Mouse (Mus musculus): ENCODE results near the gene Zfp36l2. TPM values are rescaled to one million over a fixed set of nuclear protein-coding genes. Genes with fewer than 3 reads are reported as not detected.
A peak's percentile ranks its signal among the peaks of the same experiment; 100 is the strongest.

Zfp36l2 gene
- polyA plus RNA-seq, 1 experiment from 2014 or later: 15.6 TPM

DNA sequence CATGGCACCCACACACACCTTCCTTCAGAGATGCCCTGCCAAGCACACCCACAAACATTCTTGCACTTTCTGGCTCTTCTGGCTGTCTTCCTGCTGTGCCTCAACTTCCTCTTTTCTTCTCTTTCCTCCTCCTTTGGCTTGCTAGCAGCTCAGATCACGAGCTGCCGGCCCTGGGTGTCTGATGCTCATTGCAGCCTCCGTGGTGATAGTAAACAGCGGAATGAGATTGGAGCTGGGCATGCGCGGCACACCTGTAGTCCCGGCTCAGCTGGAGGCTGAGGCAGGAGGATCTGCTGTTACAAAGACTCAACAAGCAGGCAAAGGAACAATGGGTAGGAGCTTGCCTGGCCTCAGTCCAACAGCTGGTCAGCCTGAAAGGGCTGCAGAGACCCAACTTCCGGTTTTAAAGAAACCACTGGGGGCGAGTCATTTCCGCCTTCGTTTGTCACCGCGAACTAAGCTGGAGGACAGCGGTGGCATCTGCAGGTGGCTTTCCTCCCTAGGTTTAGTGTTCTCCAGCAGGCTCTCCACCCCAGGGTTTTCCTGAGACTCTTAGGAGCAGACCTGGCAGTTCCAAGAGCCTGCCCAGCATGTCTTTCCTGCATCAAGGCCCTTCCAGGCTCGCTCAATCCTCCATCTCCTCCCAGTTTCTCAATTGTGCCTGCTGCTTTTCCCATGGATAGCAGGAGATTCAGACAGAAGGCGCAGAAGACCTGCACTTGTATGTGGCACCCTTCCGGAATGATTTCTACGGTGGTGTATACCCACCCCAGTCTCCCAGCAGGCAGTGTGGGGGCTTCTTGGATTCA, 6.0 kb downstream of the Zfp36l2 start:
- peak; percentile 73 for DNase-seq (ENCODE audit: low spot score)
- H3K27ac ChIP-seq (ENCODE audit: low read length): peak overlapping the region; percentile 87
- WGBS: 52% methylated on average over 18 of the region's 18 CpGs
- H3K4me1 ChIP-seq (ENCODE audit: insufficient read depth, low read depth, low read length): peaks cover 19% of the 10 kb centered on the region
- H3K36me3 ChIP-seq (ENCODE audit: insufficient read depth, low read length): no peaks in the 10 kb centered on the region
- H3K9ac ChIP-seq (replicated peaks; ENCODE audit: low read depth): no peak overlapping the region
- H3K4me3 ChIP-seq (ENCODE audit: low read depth, low read length): no peak overlapping the region; the same call in 1 of the 2 replicates
- peak overlapping the region; percentile 17; the same call in 1 of the 2 replicates for H3K4me2 ChIP-seq (replicated peaks; ENCODE audit: low read depth, low read length)
- no peaks in the 10 kb centered on the region for H3K9me3 ChIP-seq (ENCODE audit: low read length)
- ATAC-seq: no peak
- no peaks in the 10 kb centered on the region for H3K27me3 ChIP-seq (replicated peaks; ENCODE audit: insufficient read depth, low read length)
- TF ChIP-seq CTCF (IDR thresholded peaks at IDR 0.05) (no peak), EP300 (IDR thresholded peaks at IDR 0.05) (no peak)

DNA sequence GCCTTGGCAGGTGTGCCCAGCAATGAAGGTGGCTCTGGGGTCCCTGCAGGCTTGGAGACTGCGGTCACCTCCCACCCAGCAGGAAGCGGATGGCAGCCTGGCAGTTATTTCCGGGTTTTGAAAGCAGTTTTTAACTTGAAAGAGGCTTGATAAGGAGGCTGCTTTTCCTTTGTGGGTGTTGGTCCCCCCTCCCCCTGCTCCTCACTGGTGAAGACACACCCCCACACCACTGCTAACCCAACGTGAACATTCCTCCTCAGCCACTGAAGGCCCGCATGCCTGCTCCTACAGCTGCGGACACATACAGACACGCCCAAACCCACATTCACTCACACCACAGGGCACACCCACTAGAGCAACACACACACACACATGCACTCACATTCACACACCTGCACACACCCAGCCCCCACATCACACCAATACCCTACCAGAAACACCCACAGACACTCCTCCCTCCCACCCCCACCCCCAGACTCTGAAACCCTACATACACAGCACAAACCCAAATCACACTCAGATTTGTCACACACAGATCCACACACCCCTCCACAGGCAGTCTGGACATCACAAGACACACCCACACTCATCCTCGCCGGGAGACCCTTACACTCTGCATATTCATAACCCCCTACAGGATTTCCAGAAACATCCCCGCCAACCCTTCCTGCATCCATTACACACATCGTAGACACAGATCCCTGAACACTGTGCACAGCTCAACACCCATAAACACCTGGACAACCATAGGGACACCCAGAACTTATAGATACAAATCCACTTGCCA, 6.8 kb downstream of the Zfp36l2 start:
- H3K4me1 ChIP-seq (ENCODE audit: insufficient read depth, low read depth, low read length): peaks cover 19% of the 10 kb centered on the region
- peak; percentile 57 for ATAC-seq

DNA sequence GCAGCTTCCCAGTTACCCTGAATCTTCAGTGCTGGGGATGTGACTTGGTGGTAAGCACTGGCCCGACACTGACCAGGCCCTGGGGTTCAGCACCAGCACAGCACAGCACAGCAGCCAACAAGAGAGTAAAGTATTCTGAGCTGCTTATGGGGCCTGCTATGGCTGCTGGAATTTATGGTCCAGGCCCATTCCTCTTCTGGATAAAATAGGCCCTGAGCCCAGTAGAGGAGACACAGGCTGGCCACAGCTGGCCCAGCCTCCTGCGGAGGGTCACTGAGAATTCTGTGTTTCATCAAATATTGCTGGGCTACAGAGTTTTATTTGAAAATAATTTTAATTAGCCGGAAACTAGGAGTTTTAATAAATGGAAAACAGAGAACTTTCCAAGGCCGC, 7.8 kb downstream of the Zfp36l2 start:
- no peak overlapping the region for H3K27ac ChIP-seq (ENCODE audit: low read length)
- DNase-seq (ENCODE audit: low spot score) (no peak), ATAC-seq (no peak)
- no peak overlapping the region for H3K4me3 ChIP-seq (ENCODE audit: low read depth, low read length)
- no peak overlapping the region for H3K9ac ChIP-seq (replicated peaks; ENCODE audit: low read depth)
- no peaks in the 10 kb centered on the region for H3K27me3 ChIP-seq (replicated peaks; ENCODE audit: insufficient read depth, low read length)
- no peak overlapping the region for H3K4me2 ChIP-seq (replicated peaks; ENCODE audit: low read depth, low read length)
- peaks cover 19% of the 10 kb centered on the region for H3K4me1 ChIP-seq (ENCODE audit: insufficient read depth, low read depth, low read length)
- H3K9me3 ChIP-seq (ENCODE audit: low read length): no peaks in the 10 kb centered on the region
- H3K36me3 ChIP-seq (ENCODE audit: insufficient read depth, low read length): no peaks in the 10 kb centered on the region
- TF ChIP-seq EP300 (IDR thresholded peaks at IDR 0.05): no peak
- TF ChIP-seq CTCF (IDR thresholded peaks at IDR 0.05): no peak
- whole genome bisulfite sequencing: 63% methylated on average over 4 of the region's 4 CpGs

More for the DNA sequence above, 6.8 kb downstream of the Zfp36l2 start:
- Histone ChIP-seq H3K36me3 (ENCODE audit: insufficient read depth, low read length) (no peaks in the 10 kb centered on the region), H3K27me3 (replicated peaks; ENCODE audit: insufficient read depth, low read length) (no peaks in the 10 kb centered on the region), H3K4me2 (replicated peaks; ENCODE audit: low read depth, low read length) (0 out of 2 replicates have a peak overlapping the region, but pooled peaks have one; percentile 0), H3K9me3 (ENCODE audit: low read length) (no peaks in the 10 kb centered on the region), H3K4me3 (ENCODE audit: low read depth, low read length) (no peak overlapping the region), H3K27ac (ENCODE audit: low read length) (peak overlapping the region; percentile 87), H3K9ac (replicated peaks; ENCODE audit: low read depth) (no peak overlapping the region)
- no peak for TF ChIP-seq CTCF (IDR thresholded peaks at IDR 0.05)
- TF ChIP-seq EP300 (IDR thresholded peaks at IDR 0.05): peak; percentile 56
- peak; percentile 92 for DNase-seq (ENCODE audit: low spot score)
- 30% methylated on average over 11 of the region's 11 CpGs for WGBS

DNA sequence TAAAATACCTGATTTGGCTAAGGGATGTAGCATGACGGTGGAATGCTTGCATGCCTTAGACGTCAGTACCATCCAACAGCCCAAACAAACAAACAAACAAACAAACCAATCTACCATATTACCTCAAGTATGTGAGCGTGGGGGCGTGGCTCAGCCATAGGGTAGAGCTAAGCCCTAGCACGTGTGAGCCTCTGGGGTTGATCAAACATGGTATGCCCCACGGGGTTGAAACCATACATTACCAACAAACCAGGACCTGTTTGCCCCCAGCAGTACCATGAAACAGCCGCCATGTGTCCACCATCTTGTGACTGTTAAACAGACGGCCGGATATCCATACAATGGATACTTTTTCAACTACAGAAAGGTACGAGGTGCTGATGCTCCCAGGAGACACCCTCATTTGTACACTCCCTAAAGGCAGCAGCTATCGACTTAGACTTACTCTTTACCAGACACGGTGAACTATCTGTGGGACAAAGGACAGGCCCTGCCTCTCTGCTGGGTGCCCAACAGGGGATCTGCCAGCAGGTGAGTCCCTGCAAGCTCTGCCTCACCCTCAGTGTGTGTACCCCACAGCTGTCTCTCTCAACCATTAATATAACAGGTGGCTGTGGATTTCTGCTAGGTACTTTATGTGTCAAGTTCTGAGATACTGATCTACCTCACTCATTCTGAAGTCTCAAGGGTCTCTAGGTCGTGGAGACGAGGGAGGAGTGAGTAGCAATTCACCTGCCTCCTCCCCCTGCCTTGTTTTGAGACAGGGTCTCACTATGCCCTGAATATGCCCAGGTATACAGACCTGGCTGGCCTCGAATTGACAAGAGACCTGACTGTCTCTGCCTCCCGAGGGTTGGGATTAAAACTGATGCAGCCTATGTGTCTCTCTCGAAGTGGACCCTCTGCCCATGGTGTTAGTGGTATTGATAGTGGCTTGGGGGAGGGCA, 8.4 kb downstream of the Zfp36l2 start:
- Histone ChIP-seq H3K27ac (ENCODE audit: low read length) (no peak overlapping the region), H3K9me3 (ENCODE audit: low read length) (no peaks in the 10 kb centered on the region), H3K27me3 (replicated peaks; ENCODE audit: insufficient read depth, low read length) (no peaks in the 10 kb centered on the region), H3K4me3 (ENCODE audit: low read depth, low read length) (no peak overlapping the region), H3K4me1 (ENCODE audit: insufficient read depth, low read depth, low read length) (peaks cover 19% of the 10 kb centered on the region), H3K4me2 (replicated peaks; ENCODE audit: low read depth, low read length) (no peak overlapping the region), H3K9ac (replicated peaks; ENCODE audit: low read depth) (no peak overlapping the region), H3K36me3 (ENCODE audit: insufficient read depth, low read length) (no peaks in the 10 kb centered on the region)
- 88% methylated on average over 17 of the region's 17 CpGs for WGBS
- no peak for ATAC-seq
- no peak for DNase-seq (ENCODE audit: low spot score)
- no peak for TF ChIP-seq CTCF (IDR thresholded peaks at IDR 0.05)
- TF ChIP-seq EP300 (IDR thresholded peaks at IDR 0.05): no peak

DNA sequence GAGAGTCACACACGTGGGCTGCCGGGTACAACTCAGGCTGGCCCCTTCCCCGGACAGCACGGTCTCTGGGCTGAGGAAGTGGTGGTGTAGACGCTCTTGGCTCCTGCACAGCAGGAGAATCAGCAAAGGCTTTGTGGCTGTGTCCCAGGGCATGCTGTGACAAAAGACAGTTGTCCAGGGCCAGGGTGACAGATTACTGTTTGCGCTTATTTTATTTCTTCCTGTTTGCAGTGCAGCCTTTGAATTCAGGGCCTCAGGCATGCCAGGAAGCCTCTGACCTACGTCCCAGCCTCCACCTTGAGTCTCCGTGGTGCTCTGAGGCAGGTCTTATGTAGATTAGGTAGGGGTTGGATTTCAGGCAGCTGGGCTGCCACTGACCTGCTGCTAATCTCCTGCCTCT, 10.3 kb downstream of the Zfp36l2 start:
- no peak overlapping the region for H3K4me2 ChIP-seq (replicated peaks; ENCODE audit: low read depth, low read length)
- no peaks in the 10 kb centered on the region for H3K9me3 ChIP-seq (ENCODE audit: low read length)
- H3K27me3 ChIP-seq (replicated peaks; ENCODE audit: insufficient read depth, low read length): no peaks in the 10 kb centered on the region
- no peak overlapping the region for H3K4me3 ChIP-seq (ENCODE audit: low read depth, low read length)
- TF ChIP-seq CTCF (IDR thresholded peaks at IDR 0.05): no peak
- peak; percentile 47; the same call in 1 of the 2 replicates for TF ChIP-seq EP300 (IDR thresholded peaks at IDR 0.05)
- no peak for DNase-seq (ENCODE audit: low spot score)
- peaks cover 17% of the 10 kb centered on the region for H3K4me1 ChIP-seq (ENCODE audit: insufficient read depth, low read depth, low read length)
- 13% methylated on average over 8 of the region's 8 CpGs for WGBS
- H3K36me3 ChIP-seq (ENCODE audit: insufficient read depth, low read length): no peaks in the 10 kb centered on the region
- H3K27ac ChIP-seq (ENCODE audit: low read length): no peak overlapping the region
- ATAC-seq: 0 out of 2 replicates have a peak, but pooled peaks have one; percentile 34
- no peak overlapping the region for H3K9ac ChIP-seq (replicated peaks; ENCODE audit: low read depth)
